Mouse (Mus musculus): ENCODE measurements around the gene Art3.

Gene Art3

DNA sequence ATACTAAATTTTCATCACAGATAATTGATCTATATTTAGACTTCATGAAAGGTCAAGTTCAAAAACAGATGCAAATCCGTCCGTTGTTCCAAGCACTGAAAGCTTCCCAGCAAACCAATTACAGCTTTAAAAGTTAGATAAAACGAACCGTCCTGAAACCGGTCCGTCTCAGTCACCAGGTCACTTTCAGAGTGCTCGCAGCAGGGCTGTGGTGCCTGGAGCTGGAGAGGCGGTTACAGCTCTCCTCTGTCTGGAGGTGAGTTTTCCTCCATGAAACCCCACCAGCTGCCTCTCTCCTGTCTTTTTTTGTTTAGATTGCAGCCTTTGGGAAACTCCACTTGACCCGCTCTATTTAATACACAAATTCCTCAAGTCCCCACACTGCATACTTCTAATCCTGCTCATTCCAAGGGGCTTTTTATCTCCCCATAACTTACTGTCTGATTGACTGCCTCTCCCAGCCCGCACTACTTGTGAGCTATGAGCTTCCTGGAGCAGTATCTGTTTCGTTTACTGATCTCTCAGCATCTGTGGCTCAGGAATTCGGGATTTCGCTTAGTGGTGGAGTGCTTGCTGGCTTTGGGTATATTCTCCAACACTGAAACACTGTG, 45.3 kb downstream of the Art3 start:
- intact Hi-C loops (cut with DNase I): no loop called here

DNA sequence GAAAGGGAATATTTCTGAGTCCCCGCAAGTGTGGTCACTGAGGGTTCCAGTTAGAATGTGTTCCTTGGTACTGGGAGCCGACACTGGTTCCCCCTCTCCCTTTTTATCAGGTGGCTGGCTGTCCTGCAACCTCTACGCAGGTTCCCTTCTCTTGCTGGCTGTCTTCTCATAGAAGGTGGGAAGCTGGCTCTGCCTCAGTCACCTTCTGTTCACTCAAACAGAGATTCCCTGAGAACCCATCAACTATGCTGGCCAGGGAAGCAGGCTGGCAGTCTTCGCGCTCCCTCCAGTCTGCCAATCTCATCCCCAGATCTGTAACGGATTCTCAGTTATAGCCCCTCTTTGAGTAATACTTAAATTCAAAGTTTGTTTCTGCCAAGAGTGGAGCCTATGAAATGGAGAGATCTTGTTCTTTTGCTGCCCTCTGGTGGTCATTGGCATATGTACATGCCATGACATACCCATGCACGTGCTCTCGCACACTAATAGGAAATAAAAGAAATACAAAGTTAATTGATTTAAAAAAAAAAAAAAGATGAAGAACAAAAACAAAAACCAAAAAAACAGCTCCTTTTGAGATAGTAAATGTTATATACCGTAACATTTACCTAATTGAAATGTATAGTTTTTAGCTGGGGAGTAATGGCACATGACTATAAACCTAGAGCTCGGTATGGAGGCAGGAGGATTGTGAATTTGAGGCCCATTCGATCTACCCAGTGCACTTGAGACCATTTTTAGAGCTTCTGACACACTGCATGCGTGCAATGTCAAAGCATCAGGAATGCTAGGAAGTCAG, 50.1 kb downstream of the Art3 start:
- intact Hi-C loops (cut with DNase I): loop anchor here (1.0 kb wide), 1 partner anchor 69 kb away; no protein-coding TSS in a partner anchor

GRCm38 (mm10) chr5:92382349-92382679, 50.7 kb downstream of the Art3 start:
- intact Hi-C loops (cut with DNase I): no loop called here

GRCm38 (mm10) chr5:92383747-92384146, 52.1 kb downstream of the Art3 start:
- intact Hi-C loops (cut with DNase I): no loop called here

GRCm38 (mm10) chr5:92384855-92385254, 53.2 kb downstream of the Art3 start:
- intact Hi-C loops (cut with DNase I): no loop called here

DNA sequence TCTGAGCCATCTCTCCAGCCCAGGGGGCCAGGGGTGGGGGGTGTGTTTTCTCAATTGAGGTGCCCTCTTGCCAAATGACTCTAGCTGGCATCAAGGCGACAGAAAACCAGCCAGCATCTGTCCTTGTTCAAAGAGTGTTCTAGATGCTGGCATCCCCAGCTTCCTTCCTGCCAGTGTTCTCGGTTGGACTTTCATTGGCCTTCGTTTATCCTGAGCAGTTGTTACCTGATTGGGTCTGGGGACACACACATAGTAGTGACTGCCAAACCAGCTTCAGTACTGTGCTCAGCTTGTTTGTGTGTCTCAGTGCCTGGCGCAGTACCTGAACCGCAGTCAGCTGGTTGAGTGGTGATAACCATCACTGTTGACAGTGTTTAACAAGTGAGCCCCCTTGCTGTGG, 54.5 kb downstream of the Art3 start:
- intact Hi-C loops (cut with DNase I): no loop called here

DNA sequence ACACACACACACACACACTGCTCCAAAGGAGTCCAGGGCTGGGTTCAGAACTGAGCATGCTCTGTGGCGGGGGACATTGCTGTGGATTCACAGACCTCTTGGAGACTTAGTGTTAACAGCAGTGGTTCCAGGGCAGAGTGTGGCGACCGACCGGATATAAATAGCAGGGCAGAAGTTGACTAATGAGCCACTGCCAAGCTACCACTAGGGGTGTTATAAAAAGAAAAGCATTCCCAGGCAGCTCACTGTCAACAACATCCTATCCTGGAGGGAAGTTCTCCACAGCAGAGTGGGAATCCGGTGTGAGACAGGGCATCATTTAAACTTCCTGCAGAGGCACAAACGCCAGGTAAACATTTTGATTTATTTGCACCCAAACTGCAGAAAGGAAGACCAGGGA, 55.0 kb downstream of the Art3 start:
- intact Hi-C loops (cut with DNase I): no loop called here

DNA sequence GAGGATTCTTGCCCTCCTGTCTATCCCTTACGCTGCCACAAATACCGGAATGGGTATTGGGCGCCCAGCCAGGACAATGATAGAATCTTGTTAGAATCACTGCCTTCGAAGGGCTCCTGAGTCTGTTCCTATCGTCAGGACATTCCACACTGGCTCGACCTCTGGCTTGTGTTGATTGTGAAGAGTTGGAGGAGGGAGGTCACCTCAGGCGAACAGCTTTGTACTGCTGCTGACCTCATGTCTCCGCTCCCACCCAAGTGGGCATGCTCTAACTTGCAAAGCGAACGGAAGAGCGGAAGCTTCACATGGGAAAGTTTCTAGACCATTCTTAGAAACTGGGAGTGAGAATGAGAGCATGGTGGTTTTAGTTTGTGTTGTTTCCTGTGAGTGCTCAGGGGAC, 55.8 kb downstream of the Art3 start:
- intact Hi-C loops (cut with DNase I): no loop called here

DNA sequence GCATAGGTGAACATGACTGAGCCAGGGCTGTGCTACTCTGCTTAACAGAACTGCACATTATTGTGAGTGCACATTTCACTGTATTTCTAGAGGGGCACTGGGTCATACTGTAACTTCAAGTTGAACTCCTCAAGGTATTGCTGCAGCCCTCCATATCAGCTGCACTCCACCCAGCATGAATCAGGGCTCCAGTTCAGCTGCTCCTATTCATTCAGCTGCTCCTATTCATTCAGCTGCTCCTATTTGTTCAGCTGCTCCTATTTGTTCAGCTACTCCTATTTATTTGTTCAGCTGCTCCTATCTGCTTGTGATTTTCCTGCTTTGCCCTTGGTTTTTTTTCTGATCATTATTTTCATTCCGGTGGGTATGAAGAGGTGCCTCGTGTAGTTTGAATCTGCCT, 58.4 kb downstream of the Art3 start:
- intact Hi-C loops (cut with DNase I): no loop called here

- intact Hi-C loops (cut with DNase I): no loop called here
Measured at GRCm38 (mm10) chr5:92390615-92391014, 59.0 kb downstream of the Art3 start.

- intact Hi-C loops (cut with DNase I): no loop called here
Measured at GRCm38 (mm10) chr5:92392542-92392941, 60.9 kb downstream of the Art3 start.

DNA sequence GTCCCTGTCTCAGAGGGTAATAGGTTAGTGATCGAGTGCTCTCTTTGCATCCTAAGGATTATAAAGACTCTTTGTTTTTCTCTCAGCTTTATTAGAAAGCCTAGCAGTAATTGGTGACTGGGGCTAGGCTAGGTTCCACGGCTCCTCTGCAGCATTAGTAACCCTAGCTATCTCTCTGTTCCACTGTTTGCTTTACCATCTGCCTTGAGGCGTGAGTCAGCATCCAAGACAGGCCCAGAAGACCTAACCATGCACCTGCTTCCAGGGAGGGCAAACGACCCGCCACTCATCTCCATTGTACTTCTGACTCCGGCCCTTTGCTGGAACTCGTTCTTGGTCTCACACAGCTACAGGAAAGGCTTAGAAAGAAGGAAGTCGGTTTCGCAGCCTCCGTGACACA, 62.2 kb downstream of the Art3 start:
- intact Hi-C loops (cut with DNase I): no loop called here

- intact Hi-C loops (cut with DNase I): no loop called here
Measured at GRCm38 (mm10) chr5:92395764-92396163, 64.1 kb downstream of the Art3 start.

- intact Hi-C loops (cut with DNase I): no loop called here
Measured at GRCm38 (mm10) chr5:92396476-92396875, 64.8 kb downstream of the Art3 start.

- intact Hi-C loops (cut with DNase I): no loop called here
Measured at GRCm38 (mm10) chr5:92398153-92398552, 66.5 kb downstream of the Art3 start.

- intact Hi-C loops (cut with DNase I): no loop called here
Measured at GRCm38 (mm10) chr5:92402816-92403215, 71.2 kb downstream of the Art3 start.

- intact Hi-C loops (cut with DNase I): no loop called here
Measured at GRCm38 (mm10) chr5:92403562-92404399, 72.2 kb downstream of the Art3 start.

DNA sequence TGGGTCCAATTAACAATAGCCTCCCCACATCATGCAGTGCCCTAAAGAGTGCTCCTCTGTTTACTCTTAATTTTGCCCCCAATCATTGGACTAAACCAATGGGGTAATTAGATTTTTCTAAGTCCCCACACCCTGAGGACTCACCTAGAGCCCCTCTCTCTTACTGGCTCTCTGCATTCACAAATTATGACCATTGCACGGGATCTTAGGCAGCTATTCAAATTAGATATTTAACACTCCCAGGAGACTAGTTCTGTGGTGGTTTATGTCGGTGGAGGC, 72.7 kb downstream of the Art3 start:
- intact Hi-C loops (cut with DNase I): no loop called here

DNA sequence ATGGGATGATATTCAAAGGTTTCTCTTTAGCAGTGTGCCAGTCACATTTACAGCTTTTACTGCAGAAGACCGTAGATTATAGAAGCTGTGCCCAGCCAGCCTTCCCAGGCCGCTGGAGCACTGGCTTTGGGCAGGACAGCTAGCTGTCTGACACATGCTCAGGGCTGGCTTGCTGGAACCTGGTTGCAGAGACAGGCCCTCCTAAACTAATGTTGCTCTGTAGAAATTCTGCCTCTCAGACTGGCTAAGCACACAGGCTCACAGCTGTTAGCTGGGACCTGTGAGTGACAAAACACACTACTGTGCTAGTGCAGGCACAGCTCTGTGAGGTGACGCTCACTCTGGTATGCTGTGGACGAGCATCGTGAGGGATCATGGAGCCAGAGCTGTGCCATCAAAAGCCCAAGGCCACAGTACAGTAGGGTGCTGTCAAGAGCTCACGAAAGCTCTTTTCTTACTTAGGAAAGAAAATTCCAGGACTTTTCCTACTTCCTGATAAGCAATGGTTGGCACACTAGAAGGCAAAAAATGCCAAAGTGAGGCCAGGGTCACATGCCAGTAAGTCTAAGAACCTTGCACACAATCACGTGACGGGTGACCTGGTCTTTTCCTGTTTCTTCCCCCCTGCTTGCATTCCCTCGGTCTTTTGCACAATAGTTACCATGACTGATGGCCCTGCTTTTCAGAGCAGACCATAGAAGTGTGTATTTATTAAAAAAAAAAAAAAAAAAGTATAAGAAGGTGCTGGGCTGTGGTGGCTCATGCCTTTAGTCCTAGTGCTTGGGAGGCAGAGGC, 77.9 kb downstream of the Art3 start:
- intact Hi-C loops (cut with DNase I): loop anchor here (1.0 kb wide), 1 partner anchor 25 kb away; no protein-coding TSS in a partner anchor

GRCm38 (mm10) chr5:92410486-92410885, 78.9 kb downstream of the Art3 start:
- intact Hi-C loops (cut with DNase I): loop anchor here (1.0 kb wide), 1 partner anchor 24 kb away; no protein-coding TSS in a partner anchor

DNA sequence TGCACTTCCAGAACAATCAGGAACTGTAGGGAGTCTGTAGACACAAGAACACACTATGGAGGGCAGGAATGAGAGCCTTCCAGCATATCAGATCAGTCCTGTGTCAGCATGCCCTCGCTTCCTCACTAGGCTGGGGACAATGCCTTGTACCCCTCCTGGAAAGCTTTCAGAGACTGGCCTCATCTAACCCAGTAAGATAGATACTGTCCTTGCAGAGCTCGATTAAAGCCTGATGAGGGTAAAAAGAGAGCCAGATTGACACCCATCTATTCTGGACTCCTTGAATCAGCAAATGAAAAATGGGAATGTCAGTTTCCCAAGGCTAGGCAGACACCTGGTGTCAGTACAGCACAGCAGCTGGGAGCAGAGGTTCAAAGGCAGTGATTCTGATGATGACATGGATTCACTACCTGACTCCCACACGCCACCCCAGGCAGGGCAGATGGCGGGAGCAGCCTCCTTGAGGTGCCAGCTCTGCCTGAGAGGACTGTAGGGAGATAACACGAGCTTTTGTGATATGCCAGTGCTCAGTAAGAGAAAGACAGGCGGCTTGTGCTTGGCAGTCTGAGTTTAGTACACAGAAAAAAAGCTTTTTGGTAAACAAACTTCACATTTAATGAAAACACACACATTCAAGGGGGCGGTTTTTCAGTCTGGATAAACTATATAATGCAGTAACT, 80.0 kb downstream of the Art3 start:
- intact Hi-C loops (cut with DNase I): no loop called here

Measured in adrenal gland (tissue).